In genomic region chr6:97508480-97508879, GRCm38 (mm10) we compare ENCODE assay signal across 21 mouse cellular contexts.
DNase-seq lines count a peak whose midpoint lies in the region; ATAC-seq and TF ChIP-seq lines count a peak whose summit lies in the region.
"Had no signal": no experiment of that assay in that cellular context is flagged by ENCODE, and none has a peak within 500 bp of the region (broad histone marks: within the 10 kb centered on the region; RNA-seq: fewer than 3 reads in every experiment).

No protein-coding gene starts in this region.

- intact Hi-C loops in heart, adult 2 months (cut with DNase I) = loop anchor here (2.0 kb wide), 1 partner anchor 52 kb away; no protein-coding TSS in a partner anchor

- no peaks in the 10 kb centered on the region for H3K9me3 ChIP-seq in heart, embryonic 10.5 days
- no peaks in the 10 kb centered on the region for H3K9me3 ChIP-seq in limb, embryonic 15.5 days
- H3K9me3 ChIP-seq in limb, embryonic 10.5 days (replicated peaks) = no peaks in the 10 kb centered on the region
- no peaks in the 10 kb centered on the region for H3K9me3 ChIP-seq in lung, embryonic 16.5 days (ENCODE audit: control insufficient read depth, low read length)
- H3K9me3 ChIP-seq: forebrain, embryonic 10.5 days; forebrain, embryonic 13.5 days; heart, embryonic 13.5 days; hindbrain, embryonic 12.5 days; hindbrain, embryonic 15.5 days had no signal

- no peak for TF ChIP-seq POLR2A in heart, adult 2 months (IDR thresholded peaks at IDR 0.05; ENCODE audit: insufficient read depth, low read depth, low read length)

- no peaks in the 10 kb centered on the region for H3K36me3 ChIP-seq in heart, adult 2 months (ENCODE audit: control insufficient read depth, insufficient read depth, low read length)
- no peaks in the 10 kb centered on the region for H3K36me3 ChIP-seq in heart, embryonic 10.5 days
- H3K36me3 ChIP-seq in limb, embryonic 15.5 days = no peaks in the 10 kb centered on the region
- H3K36me3 ChIP-seq in limb, embryonic 10.5 days = no peaks in the 10 kb centered on the region
- H3K36me3 ChIP-seq in lung, embryonic 16.5 days (ENCODE audit: control insufficient read depth, insufficient read depth, low read length) = no peaks in the 10 kb centered on the region
- H3K36me3 ChIP-seq: forebrain, embryonic 10.5 days; heart, embryonic 13.5 days; hindbrain, embryonic 12.5 days; hindbrain, embryonic 15.5 days had no signal

- no peaks in the 10 kb centered on the region for H3K79me2 ChIP-seq in heart, adult 2 months (replicated peaks; ENCODE audit: control insufficient read depth, insufficient read depth, low read length)

- 0 out of 2 replicates have a peak, but pooled peaks have one; percentile 28 for ATAC-seq in limb, embryonic 15.5 days (ENCODE audit: insufficient number of reproducible peaks, low FRiP score, low TSS enrichment, low read depth)
- no peak for ATAC-seq in lung, embryonic 16.5 days (ENCODE audit: low read depth)
- ATAC-seq: forebrain, embryonic 13.5 days; forebrain, embryonic 16.5 days had no signal

- H3K27ac ChIP-seq in heart, adult 2 months = peak overlapping the region; percentile 55; the same call in 1 of the 2 replicates
- no peak overlapping the region for H3K27ac ChIP-seq in heart, embryonic 10.5 days
- H3K27ac ChIP-seq in limb, embryonic 15.5 days = no peak overlapping the region
- H3K27ac ChIP-seq in limb, embryonic 10.5 days = no peak overlapping the region
- peak overlapping the region; percentile 53 for H3K27ac ChIP-seq in lung, embryonic 16.5 days (ENCODE audit: low read length)
- H3K27ac ChIP-seq in brown adipose tissue, adult 24 weeks (replicated peaks; ENCODE audit: low read depth, low read length) = peak overlapping the region; percentile 79; the same call in 1 of the 2 replicates
- H3K27ac ChIP-seq: forebrain, embryonic 10.5 days; forebrain, embryonic 13.5 days; heart, embryonic 13.5 days; hindbrain, embryonic 12.5 days; hindbrain, embryonic 15.5 days had no signal

- WGBS in heart, adult 2 months = 68% methylated on average over 6 of the region's 6 CpGs
- WGBS in heart, embryonic 10.5 days = 61% methylated on average over 6 of the region's 6 CpGs
- WGBS in limb, embryonic 15.5 days = 70% methylated on average over 6 of the region's 6 CpGs
- WGBS in limb, embryonic 10.5 days = 80% methylated on average over 6 of the region's 6 CpGs
- 80% methylated on average over 6 of the region's 6 CpGs for WGBS in lung, embryonic 16.5 days

- no peak for TF ChIP-seq EP300 in heart, adult 2 months (IDR thresholded peaks at IDR 0.05; ENCODE audit: insufficient read depth, low read depth, low read length)

- no peaks in the 10 kb centered on the region for H3K27me3 ChIP-seq in heart, adult 2 months (ENCODE audit: control insufficient read depth, insufficient read depth, low read length)
- no peaks in the 10 kb centered on the region for H3K27me3 ChIP-seq in heart, embryonic 10.5 days (ENCODE audit: insufficient read depth, poor library complexity, severe bottlenecking)
- peaks cover 15% of the 10 kb centered on the region; the same call in 1 of the 2 replicates for H3K27me3 ChIP-seq in limb, embryonic 15.5 days
- H3K27me3 ChIP-seq in limb, embryonic 10.5 days (ENCODE audit: low read depth, poor library complexity, severe bottlenecking) = no peaks in the 10 kb centered on the region
- no peaks in the 10 kb centered on the region for H3K27me3 ChIP-seq in lung, embryonic 16.5 days (ENCODE audit: control insufficient read depth, insufficient read depth, low read depth, low read length)
- H3K27me3 ChIP-seq: forebrain, embryonic 13.5 days; heart, embryonic 13.5 days; hindbrain, embryonic 12.5 days; hindbrain, embryonic 15.5 days had no signal

- no peak for TF ChIP-seq CTCF in heart, adult 2 months (IDR thresholded peaks at IDR 0.05)

- H3K4me2 ChIP-seq in limb, embryonic 15.5 days = no peak overlapping the region
- H3K4me2 ChIP-seq in lung, embryonic 16.5 days (ENCODE audit: low read depth, low read length) = no peak overlapping the region
- H3K4me2 ChIP-seq: forebrain, embryonic 13.5 days; heart, embryonic 13.5 days; hindbrain, embryonic 12.5 days; hindbrain, embryonic 15.5 days had no signal

- no peak overlapping the region for H3K9ac ChIP-seq in heart, adult 2 months (ENCODE audit: low read depth, low read length)
- H3K9ac ChIP-seq in limb, embryonic 15.5 days = no peak overlapping the region
- H3K9ac ChIP-seq in lung, embryonic 16.5 days (ENCODE audit: low read length) = no peak overlapping the region
- H3K9ac ChIP-seq: forebrain, embryonic 13.5 days; heart, embryonic 13.5 days; hindbrain, embryonic 12.5 days; hindbrain, embryonic 15.5 days had no signal

- no peak for DNase-seq in heart, adult 2 months
- DNase-seq in heart, embryonic 10.5 days (ENCODE audit: low spot score) = no peak
- DNase-seq in limb, embryonic 10.5 days (ENCODE audit: low spot score) = no peak
- DNase-seq in lung, postnatal 10 days = no peak
- DNase-seq: adrenal gland, adult 2 months; adrenal gland, postnatal 14 days; B cell, adult 2 months; cerebellum, adult 11-12 months; cerebellum, adult 9-10 months; cerebellum, postnatal 14 days; gastrocnemius, postnatal 10 days; gastrocnemius, postnatal 36 days had no signal

- H3K4me3 ChIP-seq in heart, adult 2 months = no peak overlapping the region
- H3K4me3 ChIP-seq in heart, embryonic 10.5 days = no peak overlapping the region
- no peak overlapping the region for H3K4me3 ChIP-seq in limb, embryonic 15.5 days
- no peak overlapping the region for H3K4me3 ChIP-seq in limb, embryonic 10.5 days
- H3K4me3 ChIP-seq in lung, embryonic 16.5 days (ENCODE audit: low read length) = no peak overlapping the region
- no peak overlapping the region for H3K4me3 ChIP-seq in brown adipose tissue, adult 24 weeks (ENCODE audit: insufficient read depth, low read depth, low read length)
- H3K4me3 ChIP-seq: forebrain, embryonic 10.5 days; forebrain, embryonic 13.5 days; heart, embryonic 13.5 days; hindbrain, embryonic 12.5 days; hindbrain, embryonic 15.5 days had no signal

- H3K4me1 ChIP-seq in heart, adult 2 months (ENCODE audit: control insufficient read depth, insufficient read depth, low read length) = peaks cover 10% of the 10 kb centered on the region
- peaks cover 59% of the 10 kb centered on the region for H3K4me1 ChIP-seq in heart, embryonic 10.5 days
- H3K4me1 ChIP-seq in limb, embryonic 15.5 days = peaks cover 19% of the 10 kb centered on the region
- H3K4me1 ChIP-seq in limb, embryonic 10.5 days = peaks cover 6% of the 10 kb centered on the region
- H3K4me1 ChIP-seq in lung, embryonic 16.5 days (replicated peaks; ENCODE audit: control insufficient read depth, insufficient read depth, low read length) = peaks cover 11% of the 10 kb centered on the region
- H3K4me1 ChIP-seq in brown adipose tissue, adult 24 weeks (ENCODE audit: control insufficient read depth, insufficient read depth, insufficient read length, low read length) = peaks cover 11% of the 10 kb centered on the region; the same call in 1 of the 2 replicates

Comparison
In these comparisons a context has a peak if more than half of its experiments do, and no peak if none do; other contexts are left out.
1. H3K27ac ChIP-seq: peak in heart, adult 2 months (single experiment), lung, embryonic 16.5 days (single experiment) and brown adipose tissue, adult 24 weeks (single experiment); none in heart, embryonic 10.5 days (single experiment), limb, embryonic 15.5 days (single experiment) and limb, embryonic 10.5 days (single experiment).